Mouse (Mus musculus) layer of hippocampus, postnatal 36 days (tissue): ENCODE results near the gene Pgls. TPM values are rescaled to one million over a fixed set of nuclear protein-coding genes. Genes with fewer than 3 reads are reported as not detected.

ENCODE experiments used
- DNase-seq, 2 experiments: peaks; one replicate each; pipeline ENCODE4 v3.0.0; 2022
- microRNA-seq, 2 experiments: library from miRNA; unstranded; fragments of <30 nt; microRNA quantifications; one replicate each; pipeline ENCODE4 v1.2.0; 2021
- total RNA-seq, 2 experiments: library from RNA; stranded (reverse); gene quantifications; 2 replicates each; pipeline ENCODE4 v1.2.3; 2021

The Pgls gene
- total RNA-seq, 2 experiments from 2014 or later, result 31.0 to 35.8 TPM

DNA sequence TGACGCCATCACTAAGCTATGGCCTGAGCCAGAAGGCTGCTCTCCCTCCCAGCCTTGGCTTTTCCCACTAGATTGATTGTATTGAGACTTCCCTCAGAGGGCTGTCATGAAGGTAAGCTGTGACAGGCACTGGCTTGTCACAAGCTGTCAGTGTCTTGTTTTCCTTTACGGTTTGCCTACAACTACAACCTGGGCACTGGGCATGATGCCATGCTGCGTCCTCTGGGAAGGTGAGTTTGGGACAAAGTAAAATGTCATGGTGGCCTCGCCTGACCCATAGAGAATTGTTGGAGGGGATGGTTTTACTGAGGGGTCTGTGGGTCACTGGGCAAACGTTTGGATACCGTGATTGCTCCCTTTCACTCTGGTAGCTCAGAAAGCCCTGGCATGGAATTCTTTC lies 46.3 kb downstream of the Pgls start:
- DNase-seq, result no peak

GRCm38 (mm10) chr8:71639318-71639717 lies 47.3 kb downstream of the Pgls start:
- no peak for DNase-seq

DNA sequence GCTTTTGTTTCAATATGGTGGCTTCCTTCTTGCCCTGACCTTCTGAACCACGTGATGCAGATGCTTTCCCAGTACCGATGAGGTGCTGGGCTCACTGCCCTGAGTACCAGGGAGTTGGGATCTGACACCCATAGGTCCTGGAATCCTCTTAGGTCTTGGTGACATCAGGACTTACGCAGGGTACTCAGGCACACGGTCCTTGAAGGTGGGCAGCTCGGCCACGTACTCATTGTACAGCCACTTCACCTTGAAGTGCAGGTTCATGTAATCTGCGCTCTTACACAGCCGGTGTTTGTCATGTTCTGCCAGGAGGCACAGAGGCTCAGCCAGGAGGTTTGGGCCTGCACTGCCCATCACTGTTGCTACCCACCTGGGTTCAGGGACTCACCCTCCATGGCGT lies 53.5 kb downstream of the Pgls start:
- DNase-seq, result no peak

Small RNA genes lying within 50 kb of the gene (microRNA-seq; reads per million reads assigned to microRNA genes)
- gene Mir6769b, result 24.8 to 30.0 reads per million in 2 experiments

Other genes starting within 250 kb of the Pgls start
- 100 to 1,000 TPM; 105 to 108 TPM for gene Use1, start 225.3 kb upstream of the Pgls start, total RNA-seq
- 10 to 100 TPM; 12.1 to 14.1 TPM for gene Ocel1, start 220.9 kb upstream of the Pgls start, total RNA-seq
- 10 to 100 TPM; 42.6 to 47.1 TPM for gene Nr2f6, start 210.2 kb upstream of the Pgls start, total RNA-seq
- 1 to 10 TPM; 3.6 to 5.1 TPM for gene Ushbp1, start 196.4 kb upstream of the Pgls start, total RNA-seq
- 10 to 100 TPM; 92.1 to 93.4 TPM for gene Babam1, start 195.3 kb upstream of the Pgls start, total RNA-seq
- under 1 TPM; 0.27 to 0.46 TPM for gene Ankle1, start 186.2 kb upstream of the Pgls start, total RNA-seq
- gene Abhd8, start 128.5 kb upstream of the Pgls start, total RNA-seq, result 100 to 1,000 TPM; 274 to 278 TPM
- gene Mrpl34, start 127.2 kb upstream of the Pgls start, total RNA-seq, result 10 to 100 TPM; 49.6 to 52.1 TPM
- gene Dda1, start 123.0 kb upstream of the Pgls start, total RNA-seq, result 10 to 100 TPM; 87.6 to 93.5 TPM
- 10 to 100 TPM; 54.3 to 55.1 TPM for gene Ano8, start 106.2 kb upstream of the Pgls start, total RNA-seq
- 10 to 100 TPM; 31.7 to 33.3 TPM for gene Gtpbp3, start 104.1 kb upstream of the Pgls start, total RNA-seq
- gene Plvap, start 80.4 kb upstream of the Pgls start, total RNA-seq, result 1 to 10 TPM; 6.3 to 6.7 TPM
- not detected for gene Ccdc194, start 66.5 kb upstream of the Pgls start, total RNA-seq
- 1 to 10 TPM; 3.0 to 5.8 TPM for gene Bst2, start 54.7 kb upstream of the Pgls start, total RNA-seq
- 10 to 100 TPM; 30.1 to 34.7 TPM for gene Mvb12a, start 49.3 kb upstream of the Pgls start, total RNA-seq
- not detected for gene Tmem221, start 33.3 kb upstream of the Pgls start, total RNA-seq
- not detected for gene Nxnl1, start 25.6 kb upstream of the Pgls start, total RNA-seq
- 100 to 1,000 TPM; 109 to 123 TPM for gene Slc27a1, start 23.3 kb upstream of the Pgls start, total RNA-seq
- 1 to 10 TPM; 3.7 to 4.5 TPM for gene Fam129c, start 5.5 kb downstream of the Pgls start, total RNA-seq
- 10 to 100 TPM; 52.3 to 55.6 TPM for gene Colgalt1, start 18.8 kb downstream of the Pgls start, total RNA-seq
- gene Unc13a, start 79.6 kb downstream of the Pgls start, total RNA-seq, result 100 to 1,000 TPM; 268 to 288 TPM
- gene Jak3, start 84.1 kb downstream of the Pgls start, total RNA-seq, result 1 to 10 TPM; 5.2 TPM
- gene Insl3, start 97.0 kb downstream of the Pgls start, total RNA-seq, result 1 to 10 TPM in 1 of 2 experiments, not detected in 1; 3.6 TPM
- under 1 TPM; 0.40 to 0.91 TPM for gene B3gnt3, start 109.6 kb downstream of the Pgls start, total RNA-seq
- gene Fcho1, start 133.5 kb downstream of the Pgls start, total RNA-seq, result 100 to 1,000 TPM; 103 to 114 TPM